Mouse (Mus musculus) heart, embryonic 13.5 days (tissue): ENCODE measurements around the gene Rnf114. TPM values are rescaled to one million over a fixed set of nuclear protein-coding genes. Genes with fewer than 3 reads are reported as not detected.

ENCODE experiments used
- ATAC-seq: fragments of 200-750 bp; cut with Nextera tagmentation; 2 replicates; pipeline ENCODE4 v1.8.0; 2017; ENCODE audit warnings: moderate TSS enrichment; ENCODE audit not compliant: insufficient number of reproducible peaks, low FRiP score, low TSS enrichment; ENCODE audit errors: extremely low read depth
- H3K27ac ChIP-seq: fragments of 300-500 bp; sonication (generic); replicated peaks from 2 replicates; pipeline ENCODE4 v1.5.1; 2015; ENCODE audit warnings: moderate library complexity, mild to moderate bottlenecking, inconsistent platforms
- H3K27me3 ChIP-seq: fragments of 300-500 bp; sonication (generic); replicated peaks from 2 replicates; pipeline ENCODE4 v1.6.1; 2015; ENCODE audit warnings: mild to moderate bottlenecking, inconsistent platforms
- H3K36me3 ChIP-seq: fragments of 300-500 bp; sonication (generic); 2 replicates; pipeline ENCODE4 v1.6.1; 2015; ENCODE audit warnings: mild to moderate bottlenecking, inconsistent platforms
- H3K4me1 ChIP-seq: fragments of 300-500 bp; sonication (generic); 2 replicates; pipeline ENCODE4 v1.6.1; 2015; ENCODE audit warnings: inconsistent platforms
- H3K4me2 ChIP-seq: fragments of 300-500 bp; sonication (generic); 2 replicates; pipeline ENCODE4 v1.6.1; 2015; ENCODE audit warnings: inconsistent platforms, mild to moderate bottlenecking, moderate library complexity
- H3K4me3 ChIP-seq: fragments of 300-500 bp; sonication (generic); 2 replicates; pipeline ENCODE4 v1.5.1; 2015; ENCODE audit warnings: moderate library complexity, mild to moderate bottlenecking, inconsistent platforms
- H3K9ac ChIP-seq: fragments of 300-500 bp; sonication (generic); 2 replicates; pipeline ENCODE4 v1.6.1; 2015; ENCODE audit warnings: inconsistent platforms, mild to moderate bottlenecking, moderate library complexity
- H3K9me3 ChIP-seq: fragments of 300-500 bp; sonication (generic); 2 replicates; pipeline ENCODE4 v1.6.1; 2016; ENCODE audit warnings: inconsistent platforms
- WGBS: fragments of 180-500 bp; shearing (Covaris S2); methylation state at CpG from one replicate; pipeline ENCODE4 v1.1.7; 2015; ENCODE audit warnings: mixed read lengths; 5-methylcytosine and 5-hydroxymethylcytosine counted together
- polyA plus RNA-seq: library from polyadenylated mRNA; unstranded; fragments of >200 nt; fragmentation: Nextera tagmentation; extraction: Ambion mirVana; gene quantifications from 2 replicates; pipeline ENCODE4 v1.2.1, GENCODE M21; 2015

Rnf114 gene
- polyA plus RNA-seq, 1 experiment from 2014 or later = 58.0 TPM

- Histone ChIP-seq H3K4me1 (peaks cover 48% of the 10 kb centered on the region), H3K27ac (0 out of 2 replicates have a peak overlapping the region, but pooled peaks have one; percentile 24)
- WGBS = 75% methylated on average over 6 of the region's 6 CpGs
Observed at GRCm38 (mm10) chr2:167487994-167488393, 4.5 kb upstream of the Rnf114 start.

GRCm38 (mm10) chr2:167490813-167491525 lies 1.5 kb upstream of the Rnf114 start:
- Histone ChIP-seq H3K9ac (peak overlapping the region; percentile 98), H3K4me2 (peak overlapping the region; percentile 80), H3K27ac (no peak overlapping the region), H3K9me3 (no peaks in the 10 kb centered on the region), H3K36me3 (peaks cover 12% of the 10 kb centered on the region), H3K4me1 (peaks cover 48% of the 10 kb centered on the region), H3K27me3 (no peaks in the 10 kb centered on the region), H3K4me3 (peak overlapping the region; percentile 100)
- ATAC-seq = no peak
- 76% methylated on average over 4 of the region's 4 CpGs for WGBS

More at GRCm38 (mm10) chr2:167487994-167488393, 4.5 kb upstream of the Rnf114 start:
- Histone ChIP-seq H3K4me3 (no peak overlapping the region), H3K4me2 (no peak overlapping the region), H3K36me3 (peaks cover 38% of the 10 kb centered on the region), H3K9ac (no peak overlapping the region), H3K9me3 (no peaks in the 10 kb centered on the region), H3K27me3 (no peaks in the 10 kb centered on the region)
- no peak for ATAC-seq

DNA sequence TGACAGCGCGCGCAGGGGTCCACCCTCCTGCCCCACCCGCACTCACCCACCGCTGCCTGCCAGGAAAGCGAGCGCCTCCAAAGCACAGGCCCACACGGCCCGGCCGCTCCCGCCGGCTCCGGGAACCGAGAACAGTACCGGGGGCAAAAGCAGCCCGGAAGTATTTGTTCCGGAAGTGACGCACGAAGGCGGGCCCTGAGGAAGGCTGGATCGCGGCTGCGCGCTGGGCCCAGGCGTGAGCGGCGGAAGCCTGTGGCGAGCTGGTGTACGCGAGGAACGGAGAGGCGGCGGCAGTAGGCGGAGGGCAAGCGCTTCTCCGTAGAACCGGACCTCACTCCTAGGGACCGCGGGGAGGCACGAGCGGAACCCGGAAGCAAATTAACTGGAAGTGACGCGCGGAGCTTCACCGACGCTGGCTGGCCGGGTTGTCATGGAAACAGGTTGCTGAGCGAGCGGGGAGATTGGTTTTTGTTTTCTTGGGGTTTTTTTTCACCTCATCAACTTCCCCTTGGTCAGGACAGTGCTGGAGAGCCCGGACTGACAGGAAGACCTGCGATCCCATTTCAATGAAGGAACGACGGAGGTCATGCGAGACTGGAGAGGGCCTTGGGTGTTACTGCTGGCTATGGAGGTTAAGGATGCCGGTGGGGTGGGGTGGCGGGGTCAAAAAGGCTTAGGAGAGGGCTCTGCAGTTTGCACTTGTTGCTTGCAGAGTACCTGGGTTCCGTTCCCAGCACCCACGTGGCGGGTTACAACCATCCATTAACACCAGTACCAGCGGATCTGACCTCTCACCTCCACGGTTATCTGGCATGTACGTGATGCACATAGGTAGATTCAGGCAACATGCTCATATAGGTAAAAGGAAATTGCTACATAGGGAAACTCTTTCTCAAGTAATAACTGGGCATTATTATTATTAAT lies 530 bp downstream of the Rnf114 start, which contains the start of gene Spata2:
Spata2 (minus strand) TSS at position 175 of the 924 bp plus-strand sequence.
- peak within 1 kb of the TSS; percentile 80 for H3K4me2 ChIP-seq
- H3K4me3 ChIP-seq = peak within 1 kb of the TSS; percentile 100
- WGBS = 2% methylated on average over 63 of the region's 63 CpGs
- peak within 1 kb of the TSS; percentile 98 for H3K9ac ChIP-seq
- no peaks in the 10 kb centered on the region for H3K27me3 ChIP-seq
- H3K27ac ChIP-seq = peak within 1 kb of the TSS; percentile 93
- H3K4me1 ChIP-seq = peaks cover 33% of the 10 kb centered on the region
- H3K9me3 ChIP-seq = no peaks in the 10 kb centered on the region
- H3K36me3 ChIP-seq = peaks cover 6% of the 10 kb centered on the region
- ATAC-seq = peak; percentile 78

- no peak overlapping the region for H3K4me3 ChIP-seq
- H3K27ac ChIP-seq = no peak overlapping the region
- H3K4me2 ChIP-seq = no peak overlapping the region
- 81% methylated on average over 7 of the region's 7 CpGs for WGBS
- H3K36me3 ChIP-seq = no peaks in the 10 kb centered on the region
- H3K27me3 ChIP-seq = no peaks in the 10 kb centered on the region
- H3K4me1 ChIP-seq = peaks cover 12% of the 10 kb centered on the region
- no peak for ATAC-seq
- no peaks in the 10 kb centered on the region for H3K9me3 ChIP-seq
- H3K9ac ChIP-seq = no peak overlapping the region
Observed at GRCm38 (mm10) chr2:167496437-167496836, 4.0 kb downstream of the Rnf114 start.

DNA sequence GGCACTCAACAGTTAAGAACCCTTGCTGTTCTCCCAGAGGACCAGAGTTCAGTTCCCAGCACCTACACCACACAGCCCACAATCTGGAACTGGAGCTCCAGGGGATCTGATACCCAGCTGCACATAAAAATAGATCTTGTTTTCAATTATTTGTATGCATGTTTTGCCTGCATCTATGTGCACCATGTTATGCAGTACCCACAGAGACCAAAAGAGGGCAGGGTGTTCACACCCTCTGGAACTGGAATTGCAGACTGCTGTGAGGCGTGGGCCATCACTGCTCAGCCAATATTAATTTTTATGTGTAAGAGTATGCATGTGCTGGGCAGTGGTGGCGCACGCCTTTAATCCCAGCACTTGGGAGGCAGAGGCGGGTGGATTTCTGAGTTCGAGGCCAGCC lies 4.8 kb downstream of the Rnf114 start:
- Histone ChIP-seq H3K4me2 (no peak overlapping the region), H3K27me3 (no peaks in the 10 kb centered on the region), H3K4me3 (no peak overlapping the region), H3K4me1 (peaks cover 5% of the 10 kb centered on the region), H3K9me3 (no peaks in the 10 kb centered on the region), H3K36me3 (no peaks in the 10 kb centered on the region), H3K27ac (no peak overlapping the region), H3K9ac (no peak overlapping the region)
- no peak for ATAC-seq
- 68% methylated on average over 5 of the region's 5 CpGs for WGBS

DNA sequence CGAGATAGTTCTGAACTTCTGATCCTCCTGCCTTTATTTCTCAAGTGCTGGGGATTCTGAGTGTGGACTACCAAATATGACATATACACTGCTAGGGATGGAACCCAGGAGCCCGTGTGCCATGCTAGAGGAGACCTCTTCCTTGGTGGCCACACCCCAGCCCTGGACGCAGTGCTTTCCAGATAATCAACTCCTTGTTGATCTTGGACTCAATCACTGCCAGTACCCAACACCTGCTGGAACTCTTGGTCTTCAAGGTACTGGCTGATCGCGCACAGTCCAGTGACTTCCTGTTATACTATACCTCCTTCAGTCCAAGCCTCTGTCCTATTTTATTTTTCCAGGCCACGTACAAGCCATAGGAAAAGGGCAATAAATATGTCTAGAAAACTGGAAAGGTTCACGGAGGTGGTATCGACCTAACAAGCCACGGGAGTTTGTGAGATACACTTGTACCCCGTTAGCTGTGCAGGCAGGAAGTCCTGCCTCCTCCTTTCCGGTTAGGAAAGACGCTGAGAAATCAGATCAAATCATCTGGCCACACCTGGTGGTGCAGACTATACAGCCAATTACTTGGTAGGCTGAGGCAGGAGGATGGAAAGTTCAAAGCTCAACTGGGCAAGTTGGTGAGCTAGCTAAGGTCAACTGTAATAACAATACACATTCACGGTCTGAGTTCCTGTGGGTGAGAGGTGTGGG lies 10.3 kb downstream of the Rnf114 start:
- peak overlapping the region; percentile 76 for H3K4me3 ChIP-seq
- peak overlapping the region; percentile 80 for H3K4me2 ChIP-seq
- H3K27ac ChIP-seq = no peak overlapping the region; the same call in 1 of the 2 replicates
- 37% methylated on average over 13 of the region's 13 CpGs for WGBS
- H3K9ac ChIP-seq = peak overlapping the region; percentile 91
- peaks cover 15% of the 10 kb centered on the region for H3K36me3 ChIP-seq
- H3K4me1 ChIP-seq = peaks cover 38% of the 10 kb centered on the region
- no peaks in the 10 kb centered on the region for H3K9me3 ChIP-seq
- H3K27me3 ChIP-seq = no peaks in the 10 kb centered on the region
- no peak for ATAC-seq

- H3K27ac ChIP-seq = peak overlapping the region; percentile 81
- H3K9me3 ChIP-seq = no peaks in the 10 kb centered on the region
- peak; percentile 78 for ATAC-seq
- H3K4me3 ChIP-seq = peak overlapping the region; percentile 76
- H3K36me3 ChIP-seq = peaks cover 22% of the 10 kb centered on the region
- peaks cover 44% of the 10 kb centered on the region for H3K4me1 ChIP-seq
- H3K9ac ChIP-seq = peak overlapping the region; percentile 91
- H3K4me2 ChIP-seq = peak overlapping the region; percentile 80
- 1% methylated on average over 75 of the region's 85 CpGs for WGBS
- H3K27me3 ChIP-seq = no peaks in the 10 kb centered on the region
Observed at GRCm38 (mm10) chr2:167503253-167503895, 10.9 kb downstream of the Rnf114 start.

DNA sequence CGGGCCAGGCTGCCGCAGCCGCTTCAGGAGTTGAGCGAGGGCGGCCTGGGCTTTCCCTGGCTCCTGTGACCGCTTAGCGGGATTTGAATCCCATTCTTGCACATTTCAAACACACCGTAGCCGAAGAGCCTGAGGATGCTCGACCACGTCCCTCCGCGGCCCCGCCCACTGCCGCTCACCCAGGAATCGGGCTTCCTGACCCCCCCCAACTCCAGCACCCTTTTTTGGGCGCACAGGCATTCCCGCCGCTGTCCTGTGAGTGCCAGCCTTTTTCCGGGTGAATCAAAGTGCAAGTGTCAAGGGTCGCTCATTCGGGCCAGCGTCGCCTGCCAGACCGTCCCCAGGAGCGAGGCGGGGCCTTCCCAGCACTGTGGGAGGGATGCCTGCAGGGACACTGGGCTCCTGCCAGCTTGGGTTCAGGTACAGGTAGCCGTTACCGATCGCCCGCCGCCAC lies 11.5 kb downstream of the Rnf114 start:
- H3K4me2 ChIP-seq = peak overlapping the region; percentile 80
- peak overlapping the region; percentile 81 for H3K27ac ChIP-seq
- peak overlapping the region; percentile 76 for H3K4me3 ChIP-seq
- no peaks in the 10 kb centered on the region for H3K27me3 ChIP-seq
- peaks cover 44% of the 10 kb centered on the region for H3K4me1 ChIP-seq
- peak; percentile 25; the same call in 1 of the 2 replicates for ATAC-seq
- H3K9me3 ChIP-seq = no peaks in the 10 kb centered on the region
- H3K36me3 ChIP-seq = peaks cover 27% of the 10 kb centered on the region
- peak overlapping the region; percentile 91 for H3K9ac ChIP-seq
- under 1% methylated on average over 32 of the region's 32 CpGs for WGBS

GRCm38 (mm10) chr2:167505127-167505526 lies 12.7 kb downstream of the Rnf114 start:
- Histone ChIP-seq H3K27me3 (no peaks in the 10 kb centered on the region), H3K9ac (peak overlapping the region; percentile 91), H3K4me2 (peak overlapping the region; percentile 80), H3K27ac (no peak overlapping the region), H3K9me3 (no peaks in the 10 kb centered on the region), H3K4me1 (peaks cover 50% of the 10 kb centered on the region), H3K36me3 (peaks cover 38% of the 10 kb centered on the region), H3K4me3 (peak overlapping the region; percentile 76)
- 74% methylated on average over 3 of the region's 3 CpGs for WGBS
- no peak for ATAC-seq

DNA sequence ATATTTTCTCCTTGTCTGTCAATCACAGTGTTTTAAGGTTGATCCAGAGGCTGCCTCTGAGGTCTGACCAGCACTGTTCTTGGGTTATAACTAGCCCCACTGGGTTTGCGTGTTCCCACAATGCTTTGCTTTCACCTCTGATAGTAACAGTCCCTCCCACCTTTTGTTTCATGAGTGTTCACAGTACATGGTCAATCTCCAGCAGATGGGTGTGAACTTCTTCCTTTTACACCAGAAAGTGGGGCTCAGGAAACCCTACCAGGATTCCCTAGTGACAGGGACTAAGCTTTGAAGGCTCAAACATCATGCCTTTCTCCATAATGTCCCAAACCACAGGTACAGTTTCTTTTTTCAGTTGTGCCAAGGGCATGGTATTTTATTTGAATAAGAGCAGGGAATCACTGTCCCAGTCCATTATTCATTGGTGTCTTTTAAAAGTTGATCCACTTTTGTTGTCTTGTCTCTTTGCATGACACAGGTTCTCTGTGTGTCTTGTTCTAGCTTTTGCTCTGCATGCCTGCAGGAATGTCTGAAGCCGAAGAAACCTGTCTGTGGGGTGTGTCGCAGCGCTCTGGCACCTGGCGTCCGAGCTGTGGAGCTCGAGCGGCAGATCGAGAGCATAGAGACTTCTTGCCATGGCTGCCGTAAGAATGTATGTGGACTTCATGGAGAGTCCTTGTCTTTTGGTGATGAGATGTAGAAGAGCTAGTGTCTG lies 14.3 kb downstream of the Rnf114 start:
- Histone ChIP-seq H3K9ac (peak overlapping the region; percentile 5; the same call in 1 of the 2 replicates), H3K9me3 (no peaks in the 10 kb centered on the region), H3K4me2 (no peak overlapping the region), H3K4me3 (no peak overlapping the region), H3K27ac (no peak overlapping the region), H3K36me3 (peaks cover 54% of the 10 kb centered on the region), H3K4me1 (peaks cover 60% of the 10 kb centered on the region), H3K27me3 (no peaks in the 10 kb centered on the region)
- WGBS = 91% methylated on average over 10 of the region's 10 CpGs
- no peak for ATAC-seq
